Comparison of ENCODE assay signal across 8 mouse cellular contexts in genomic region chr4:82505121-82506031, GRCm38 (mm10).
A peak's percentile ranks its signal among the peaks of the same experiment; 100 is the strongest.
DNase-seq lines count a peak whose midpoint lies in the region; ATAC-seq and TF ChIP-seq lines count a peak whose summit lies in the region.

No protein-coding gene starts in this region.

- ATAC-seq in intestine, embryonic 15.5 days: peak; percentile 67
- ATAC-seq in midbrain, embryonic 13.5 days: peak; percentile 27

- H3K9ac ChIP-seq in intestine, embryonic 15.5 days: peak overlapping the region; percentile 99
- H3K9ac ChIP-seq in midbrain, embryonic 13.5 days (replicated peaks): peak overlapping the region; percentile 95

- H3K27me3 ChIP-seq in intestine, embryonic 15.5 days (replicated peaks): no peaks in the 10 kb centered on the region
- no peaks in the 10 kb centered on the region for H3K27me3 ChIP-seq in limb, embryonic 10.5 days (ENCODE audit: low read depth, poor library complexity, severe bottlenecking)
- peaks cover 6% of the 10 kb centered on the region; the same call in 1 of the 2 replicates for H3K27me3 ChIP-seq in midbrain, embryonic 13.5 days

- H3K4me1 ChIP-seq in cortical plate, adult 2 months (ENCODE audit: control insufficient read depth, insufficient read depth, low read length): no peaks in the 10 kb centered on the region
- H3K4me1 ChIP-seq in intestine, embryonic 15.5 days (replicated peaks): peaks cover 17% of the 10 kb centered on the region
- peaks cover 46% of the 10 kb centered on the region for H3K4me1 ChIP-seq in limb, embryonic 10.5 days
- H3K4me1 ChIP-seq in midbrain, embryonic 13.5 days (replicated peaks): peaks cover 31% of the 10 kb centered on the region

- TF ChIP-seq POLR2A in cortical plate, adult 2 months (IDR thresholded peaks at IDR 0.05; ENCODE audit: extremely low read depth, insufficient read depth, low read length): peak; percentile 51; the same call in 1 of the 2 replicates

- peak; percentile 76 for DNase-seq in adrenal gland, adult 8-10 months
- DNase-seq in gastrocnemius, postnatal 25 days: peak; percentile 78
- peak; percentile 87 for DNase-seq in limb, embryonic 10.5 days (ENCODE audit: low spot score)
- DNase-seq in telencephalon, adult 2 months (ENCODE audit: low read depth, low spot score): peak; percentile 80
- DNase-seq in thymus, adult 18-20 months: no peak

- peak overlapping the region; percentile 97 for H3K4me2 ChIP-seq in intestine, embryonic 15.5 days (replicated peaks)
- H3K4me2 ChIP-seq in midbrain, embryonic 13.5 days (replicated peaks): peak overlapping the region; percentile 96

- under 1% methylated on average over 53 of the region's 72 CpGs for WGBS in intestine, embryonic 15.5 days
- WGBS in limb, embryonic 10.5 days: under 1% methylated on average over 64 of the region's 72 CpGs
- WGBS in midbrain, embryonic 13.5 days: under 1% methylated on average over 60 of the region's 72 CpGs

- no peaks in the 10 kb centered on the region for H3K36me3 ChIP-seq in intestine, embryonic 15.5 days
- H3K36me3 ChIP-seq in limb, embryonic 10.5 days: no peaks in the 10 kb centered on the region
- H3K36me3 ChIP-seq in midbrain, embryonic 13.5 days: no peaks in the 10 kb centered on the region

- H3K4me3 ChIP-seq in cortical plate, adult 2 months (ENCODE audit: insufficient read depth, low read length): peak overlapping the region; percentile 66
- H3K4me3 ChIP-seq in intestine, embryonic 15.5 days (replicated peaks): peak overlapping the region; percentile 95
- H3K4me3 ChIP-seq in limb, embryonic 10.5 days: peak overlapping the region; percentile 86
- peak overlapping the region; percentile 72 for H3K4me3 ChIP-seq in midbrain, embryonic 13.5 days (replicated peaks)

- H3K27ac ChIP-seq in cortical plate, adult 2 months (ENCODE audit: insufficient read depth, low read length): peak overlapping the region; percentile 99
- H3K27ac ChIP-seq in intestine, embryonic 15.5 days: peak overlapping the region; percentile 100
- H3K27ac ChIP-seq in limb, embryonic 10.5 days: peak overlapping the region; percentile 100
- H3K27ac ChIP-seq in midbrain, embryonic 13.5 days: peak overlapping the region; percentile 98

- no peaks in the 10 kb centered on the region for H3K9me3 ChIP-seq in intestine, embryonic 15.5 days
- no peaks in the 10 kb centered on the region for H3K9me3 ChIP-seq in limb, embryonic 10.5 days (replicated peaks)
- no peaks in the 10 kb centered on the region for H3K9me3 ChIP-seq in midbrain, embryonic 13.5 days

- no peak for TF ChIP-seq CTCF in cortical plate, adult 2 months (IDR thresholded peaks at IDR 0.05; ENCODE audit: extremely low read depth, insufficient read depth, low read length)

Comparison
In these comparisons a context has a peak if more than half of its experiments do, and no peak if none do; other contexts are left out.
1. DNase-seq: peak in adrenal gland, adult 8-10 months (single experiment), gastrocnemius, postnatal 25 days (single experiment), limb, embryonic 10.5 days (single experiment) and telencephalon, adult 2 months (single experiment); none in thymus, adult 18-20 months (0 of 2).
2. Peak in every context shown above with its lines, with median percentiles within 50 percentile points of each other: H3K27ac ChIP-seq and H3K4me3 ChIP-seq.